Mouse (Mus musculus) liver, embryonic 16.5 days (tissue): Measurements from ENCODE around the gene Gm49673. TPM values are rescaled to one million over a fixed set of nuclear protein-coding genes. Genes with fewer than 3 reads are reported as not detected.

Experiments
- polyA plus RNA-seq: library from polyadenylated mRNA; unstranded; fragments of >200 nt; fragmentation: Nextera tagmentation; extraction: Ambion mirVana; gene quantifications from 2 replicates; pipeline ENCODE4 v1.2.1, GENCODE M21; 2015

Gm49673 gene
- polyA plus RNA-seq, 1 experiment from 2014 or later: not detected

Other genes starting within 250 kb of the Gm49673 start
- gene Tagap, start 221.8 kb downstream of the Gm49673 start, polyA plus RNA-seq: 2.4 and 2.7 TPM in 2 replicates
- 14.0 and 14.3 TPM in 2 replicates for gene Rsph3a, start 202.2 kb downstream of the Gm49673 start, polyA plus RNA-seq
- 17.2 and 19.6 TPM in 2 replicates for gene Rnaset2a, start 309 bp upstream of the Gm49673 start, polyA plus RNA-seq
- gene Fgfr1op, start 17.7 kb upstream of the Gm49673 start, polyA plus RNA-seq: 9.3 and 9.9 TPM in 2 replicates
- 0.08 and 0.11 TPM in 2 replicates for gene Ccr6, start 88.3 kb upstream of the Gm49673 start, polyA plus RNA-seq
- 168 and 173 TPM in 2 replicates for gene Mpc1, start 135.1 kb upstream of the Gm49673 start, polyA plus RNA-seq
- gene Sft2d1, start 163.3 kb upstream of the Gm49673 start, polyA plus RNA-seq: 44.5 and 47.4 TPM in 2 replicates
- 0.07 TPM in 1 of 2 replicates, not detected in the other for gene Prr18, start 189.7 kb upstream of the Gm49673 start, polyA plus RNA-seq
- not detected in 2 replicates for gene T2, start 208.2 kb upstream of the Gm49673 start, polyA plus RNA-seq